ENCODE assay signal across 26 mouse cellular contexts in genomic region chr12:21228650-21229049, GRCm38 (mm10). TPM values are rescaled to one million over a fixed set of nuclear protein-coding genes. Genes with fewer than 3 reads are reported as not detected.
A peak's percentile ranks its signal among the peaks of the same experiment; 100 is the strongest.
DNase-seq lines count a peak whose midpoint lies in the region; ATAC-seq lines count a peak whose summit lies in the region.
"Had no signal": no experiment of that assay in that cellular context is flagged by ENCODE, and none has a peak within 500 bp of the region (broad histone marks: within the 10 kb centered on the region; RNA-seq: fewer than 3 reads in every experiment).

No protein-coding gene starts in this region.

- H3K9me3 ChIP-seq in lung, embryonic 15.5 days, result no peaks in the 10 kb centered on the region
- H3K9me3 ChIP-seq in liver, embryonic 13.5 days (replicated peaks), result no peaks in the 10 kb centered on the region
- no peaks in the 10 kb centered on the region for H3K9me3 ChIP-seq in hindbrain, embryonic 11.5 days (ENCODE audit: control insufficient read depth, low read length)
- H3K9me3 ChIP-seq: embryonic facial prominence, embryonic 12.5 days; heart, embryonic 13.5 days; hindbrain, embryonic 12.5 days; limb, embryonic 12.5 days; stomach, embryonic 15.5 days had no signal

- H3K36me3 ChIP-seq in lung, embryonic 15.5 days, result peaks cover 11% of the 10 kb centered on the region; the same call in 1 of the 2 replicates
- H3K36me3 ChIP-seq in liver, embryonic 13.5 days, result no peaks in the 10 kb centered on the region
- H3K36me3 ChIP-seq in hindbrain, embryonic 11.5 days (ENCODE audit: control insufficient read depth, insufficient read depth, low read length), result no peaks in the 10 kb centered on the region
- H3K36me3 ChIP-seq: stomach, embryonic 15.5 days had no signal

- no peak overlapping the region for H3K4me3 ChIP-seq in lung, embryonic 15.5 days
- no peak overlapping the region for H3K4me3 ChIP-seq in liver, embryonic 13.5 days (replicated peaks)
- no peak overlapping the region for H3K4me3 ChIP-seq in hindbrain, embryonic 11.5 days (ENCODE audit: low read depth, low read length)
- H3K4me3 ChIP-seq: embryonic facial prominence, embryonic 12.5 days; gastrocnemius, adult 2 months; heart, embryonic 13.5 days; hindbrain, embryonic 12.5 days; left cerebral cortex, adult 2 months; limb, embryonic 12.5 days; stomach, embryonic 15.5 days had no signal

- H3K27ac ChIP-seq in lung, embryonic 15.5 days, result peak overlapping the region; percentile 15; the same call in 1 of the 2 replicates
- H3K27ac ChIP-seq in liver, embryonic 13.5 days, result peak overlapping the region; percentile 61
- H3K27ac ChIP-seq in hindbrain, embryonic 11.5 days (ENCODE audit: low read depth, low read length), result no peak overlapping the region
- H3K27ac ChIP-seq: embryonic facial prominence, embryonic 12.5 days; gastrocnemius, adult 2 months; heart, embryonic 13.5 days; kidney, postnatal 0 days; limb, embryonic 12.5 days; stomach, embryonic 15.5 days had no signal

- no peak overlapping the region for H3K4me2 ChIP-seq in lung, embryonic 15.5 days
- peak overlapping the region; percentile 38; the same call in 1 of the 2 replicates for H3K4me2 ChIP-seq in liver, embryonic 13.5 days
- H3K4me2 ChIP-seq in hindbrain, embryonic 11.5 days (replicated peaks; ENCODE audit: low read depth, low read length), result no peak overlapping the region
- H3K4me2 ChIP-seq: embryonic facial prominence, embryonic 12.5 days; heart, embryonic 13.5 days; hindbrain, embryonic 12.5 days; limb, embryonic 12.5 days; stomach, embryonic 15.5 days had no signal

- peaks cover 17% of the 10 kb centered on the region for H3K4me1 ChIP-seq in lung, embryonic 15.5 days
- peaks cover 59% of the 10 kb centered on the region for H3K4me1 ChIP-seq in liver, embryonic 13.5 days (replicated peaks)
- no peaks in the 10 kb centered on the region for H3K4me1 ChIP-seq in hindbrain, embryonic 11.5 days (replicated peaks; ENCODE audit: control insufficient read depth, insufficient read depth, low read length)
- H3K4me1 ChIP-seq: embryonic facial prominence, embryonic 12.5 days had no signal

- H3K27me3 ChIP-seq in lung, embryonic 15.5 days, result no peaks in the 10 kb centered on the region
- H3K27me3 ChIP-seq in liver, embryonic 13.5 days, result no peaks in the 10 kb centered on the region
- no peaks in the 10 kb centered on the region for H3K27me3 ChIP-seq in hindbrain, embryonic 11.5 days (ENCODE audit: control insufficient read depth, insufficient read depth, low read length)
- H3K27me3 ChIP-seq: CH12.LX; embryonic facial prominence, embryonic 12.5 days; heart, embryonic 13.5 days; hindbrain, embryonic 12.5 days; limb, embryonic 12.5 days; stomach, embryonic 15.5 days had no signal

- ATAC-seq in lung, embryonic 15.5 days (ENCODE audit: borderline replicate concordance, extremely low read depth, low FRiP score, low TSS enrichment), result no peak
- ATAC-seq in liver, embryonic 13.5 days (ENCODE audit: low read depth), result peak; percentile 22; the same call in 1 of the 2 replicates
- peak; percentile 15 for ATAC-seq in megakaryocyte progenitor cell, adult 5-6 weeks (replicated peaks; ENCODE audit: poor library complexity)
- ATAC-seq in hindbrain, embryonic 11.5 days (ENCODE audit: low FRiP score), result no peak

- no peak for DNase-seq in lung, postnatal 10 days
- DNase-seq in c-Kit-positive CD71-positive TER-119-negative erythroid progenitor cells, embryonic 14.5 days (ENCODE audit: low read depth), result peak; percentile 23
- DNase-seq in liver, embryonic 13.5 days, result no peak
- no peak for DNase-seq in testis, postnatal 14 days (ENCODE audit: low spot score)
- no peak for DNase-seq in hindbrain, embryonic 11.5 days (ENCODE audit: low spot score)
- DNase-seq in cerebellum, postnatal 14 days, result no peak
- DNase-seq: adrenal gland, adult 2 months; adrenal gland, postnatal 36 days; cerebellum, adult 8-10 months; cerebellum, postnatal 36 days; embryo, embryonic 11 days; gastrocnemius, adult 2 months; heart, postnatal 14 days; kidney, adult 8-10 months; right cerebral cortex, postnatal 14 days; thymus, postnatal 14 days had no signal

- H3K9ac ChIP-seq in lung, embryonic 15.5 days, result no peak overlapping the region
- no peak overlapping the region for H3K9ac ChIP-seq in liver, embryonic 13.5 days
- no peak overlapping the region for H3K9ac ChIP-seq in hindbrain, embryonic 11.5 days (ENCODE audit: low read depth, low read length)
- H3K9ac ChIP-seq: embryonic facial prominence, embryonic 12.5 days; heart, embryonic 13.5 days; hindbrain, embryonic 12.5 days; limb, embryonic 12.5 days; stomach, embryonic 15.5 days had no signal

- 86% methylated on average over 4 of the region's 4 CpGs for WGBS in lung, embryonic 15.5 days
- 16% methylated on average over 4 of the region's 4 CpGs for WGBS in liver, embryonic 13.5 days (ENCODE audit: insufficient replicate concordance)
- 91% methylated on average over 4 of the region's 4 CpGs for WGBS in hindbrain, embryonic 11.5 days

RNA-seq across cellular contexts. Expression of gene Cpsf3, which starts 56.5 kb away (rescaled TPM):
- polyA plus RNA-seq in lung, embryonic 15.5 days (2015; fragmentation: Nextera tagmentation; extraction: Ambion mirVana), result 106 and 111 TPM in 2 replicates
- polyA plus RNA-seq in liver, embryonic 13.5 days (2015; fragmentation: Nextera tagmentation; extraction: Ambion mirVana), result 51.6 and 64.4 TPM in 2 replicates
- total RNA-seq in megakaryocyte progenitor cell, adult 5-6 weeks (2015), result 138 and 156 TPM in 2 replicates
- 94.2 and 109 TPM in 2 replicates for total RNA-seq in megakaryocyte progenitor cell, adult 5-6 weeks (2017)
- polyA plus RNA-seq in hindbrain, embryonic 11.5 days (2014; fragmentation: Nextera tagmentation; extraction: Ambion mirVana), result 125 and 140 TPM in 2 replicates

RNA-seq across cellular contexts. Expression of gene Itgb1bp1, which starts 57.4 kb away (rescaled TPM):
- 46.0 and 54.7 TPM in 2 replicates for polyA plus RNA-seq in lung, embryonic 15.5 days (2015; fragmentation: Nextera tagmentation; extraction: Ambion mirVana)
- 28.7 and 29.3 TPM in 2 replicates for polyA plus RNA-seq in liver, embryonic 13.5 days (2015; fragmentation: Nextera tagmentation; extraction: Ambion mirVana)
- total RNA-seq in megakaryocyte progenitor cell, adult 5-6 weeks (2015), result 36.5 and 40.6 TPM in 2 replicates
- total RNA-seq in megakaryocyte progenitor cell, adult 5-6 weeks (2017), result 28.4 and 32.2 TPM in 2 replicates
- 45.5 and 47.6 TPM in 2 replicates for polyA plus RNA-seq in hindbrain, embryonic 11.5 days (2014; fragmentation: Nextera tagmentation; extraction: Ambion mirVana)

Comparison
In these comparisons a context has a peak if more than half of its experiments do, and no peak if none do; other contexts are left out.
1. ATAC-seq: peak in liver, embryonic 13.5 days (single experiment) and megakaryocyte progenitor cell, adult 5-6 weeks (single experiment); none in lung, embryonic 15.5 days (single experiment) and hindbrain, embryonic 11.5 days (single experiment).